Mouse (Mus musculus): ENCODE results near the gene Rnf10. TPM values are rescaled to one million over a fixed set of nuclear protein-coding genes. Genes with fewer than 3 reads are reported as not detected.

Gene Rnf10
- polyA plus RNA-seq (2015; fragmentation: Nextera tagmentation; extraction: Ambion mirVana): 120 and 124 TPM in 2 replicates

DNA sequence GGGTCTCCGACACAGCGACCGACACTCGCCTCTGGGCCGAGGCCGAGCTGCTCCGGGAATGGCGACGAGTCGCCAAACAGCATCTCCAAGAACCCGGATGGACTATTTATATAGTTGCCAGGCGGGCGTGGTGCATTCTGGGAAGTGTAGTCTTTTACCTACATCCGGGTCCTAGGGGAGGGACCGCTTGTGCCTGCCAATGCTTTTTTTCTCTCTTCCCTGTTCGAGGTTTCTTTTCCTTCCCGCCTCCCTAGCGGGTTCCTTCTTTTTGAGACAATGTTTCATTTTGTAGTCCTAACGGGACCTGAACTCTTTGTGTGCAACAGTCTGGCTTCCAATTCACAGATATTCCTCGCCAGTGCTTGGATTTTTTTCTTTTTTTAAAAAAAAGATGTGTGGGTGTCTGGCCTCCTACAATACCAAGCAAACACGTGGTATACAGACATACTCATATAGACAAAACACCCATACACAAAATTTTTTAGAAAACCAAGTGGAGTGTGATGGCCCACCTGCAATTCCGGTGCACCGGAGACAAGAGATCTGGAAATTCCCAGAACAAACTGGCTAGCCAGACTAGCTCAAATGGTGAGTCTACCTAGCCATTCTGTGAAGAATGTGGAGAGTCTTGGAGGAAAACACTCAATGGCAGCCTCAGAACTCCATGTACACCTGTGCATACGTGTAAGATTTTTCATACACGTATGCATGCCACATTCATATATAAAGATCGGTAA, at the start of gene Rnf10:
Rnf10 (minus strand) TSS at position 87 of the 737 bp plus-strand sequence.
- Histone ChIP-seq H3K4me2 (ENCODE audit: low read length) (peak within 1 kb of the TSS; percentile 80), H3K27me3 (ENCODE audit: insufficient read depth, low read length) (no peaks in the 10 kb centered on the region), H3K36me3 (ENCODE audit: insufficient read depth, low read length) (no peaks in the 10 kb centered on the region), H3K9ac (ENCODE audit: low read depth, low read length) (peak within 1 kb of the TSS; percentile 99), H3K4me3 (replicated peaks; ENCODE audit: low read depth, low read length) (peak within 1 kb of the TSS; percentile 99), H3K9me3 (replicated peaks; ENCODE audit: low read length) (no peaks in the 10 kb centered on the region), H3K4me1 (replicated peaks; ENCODE audit: insufficient read depth, low read length) (peaks cover 15% of the 10 kb centered on the region), H3K27ac (peak within 1 kb of the TSS; percentile 87)
- TF ChIP-seq CTCF (IDR thresholded peaks at IDR 0.05; ENCODE audit: low read depth): no peak
- 12% methylated on average over 26 of the region's 26 CpGs for WGBS
- ATAC-seq (replicated peaks; ENCODE audit: low FRiP score, low read depth): peak; percentile 90
- peak; percentile 98 for DNase-seq (ENCODE audit: low spot score)

DNA sequence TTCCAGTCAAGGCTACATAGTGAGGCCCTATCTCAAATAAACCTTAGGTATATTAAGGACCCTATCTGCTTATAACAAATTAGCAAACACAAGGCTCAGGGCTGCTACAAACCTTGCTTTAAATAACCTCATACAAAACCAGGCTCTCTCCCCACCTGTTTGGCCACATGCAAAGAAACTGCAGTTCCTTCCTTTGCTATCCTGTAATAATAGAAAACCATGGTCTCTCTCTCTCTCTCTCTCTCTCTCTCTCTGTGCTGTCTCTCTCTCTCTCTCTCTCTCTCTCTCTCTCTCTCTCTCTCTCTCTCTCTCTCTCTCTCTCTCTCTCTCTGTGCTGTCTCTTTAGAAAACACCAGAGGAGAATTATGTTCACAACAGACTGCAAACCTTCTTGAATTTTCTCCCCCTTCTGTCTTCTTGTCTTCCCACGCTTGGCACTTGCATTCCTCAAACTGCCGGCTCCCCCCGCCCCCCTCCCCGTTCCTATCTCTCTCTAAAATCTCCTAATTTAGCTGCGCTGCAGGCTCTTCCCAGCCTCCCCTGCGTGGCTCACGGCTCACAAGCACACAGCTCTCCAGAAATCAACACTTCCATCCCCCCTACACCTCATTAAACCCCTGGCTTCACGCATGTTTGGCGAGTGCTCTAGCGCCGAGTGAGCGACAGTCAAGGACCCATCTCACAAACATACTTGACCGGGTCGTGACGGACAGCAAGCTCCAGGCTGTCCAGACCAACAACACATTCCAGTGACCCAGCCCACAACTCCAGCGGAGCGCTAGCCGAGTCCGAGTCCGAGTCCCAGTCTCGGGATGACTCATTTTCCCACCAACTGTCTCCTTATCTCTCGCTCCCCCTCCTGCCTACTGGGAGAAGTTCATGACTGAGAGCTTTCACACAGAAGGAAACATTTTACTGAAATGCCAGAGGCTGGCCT, 46.6 kb upstream of the Rnf10 start:
- Histone ChIP-seq H3K9ac (ENCODE audit: low read depth, low read length) (0 out of 2 replicates have a peak overlapping the region, but pooled peaks have one; percentile 24), H3K36me3 (ENCODE audit: insufficient read depth, low read length) (no peaks in the 10 kb centered on the region), H3K4me2 (ENCODE audit: low read length) (peak overlapping the region; percentile 63), H3K9me3 (replicated peaks; ENCODE audit: low read length) (no peaks in the 10 kb centered on the region), H3K4me1 (replicated peaks; ENCODE audit: insufficient read depth, low read length) (peaks cover 14% of the 10 kb centered on the region), H3K27me3 (ENCODE audit: insufficient read depth, low read length) (no peaks in the 10 kb centered on the region), H3K4me3 (replicated peaks; ENCODE audit: low read depth, low read length) (peak overlapping the region; percentile 30), H3K27ac (peak overlapping the region; percentile 74)
- under 1% methylated on average over 21 of the region's 22 CpGs for WGBS
- peak; percentile 97 for DNase-seq (ENCODE audit: low spot score)
- TF ChIP-seq CTCF (IDR thresholded peaks at IDR 0.05; ENCODE audit: low read depth): peak; percentile 74
- peak; percentile 89 for ATAC-seq (replicated peaks; ENCODE audit: low FRiP score, low read depth)

DNA sequence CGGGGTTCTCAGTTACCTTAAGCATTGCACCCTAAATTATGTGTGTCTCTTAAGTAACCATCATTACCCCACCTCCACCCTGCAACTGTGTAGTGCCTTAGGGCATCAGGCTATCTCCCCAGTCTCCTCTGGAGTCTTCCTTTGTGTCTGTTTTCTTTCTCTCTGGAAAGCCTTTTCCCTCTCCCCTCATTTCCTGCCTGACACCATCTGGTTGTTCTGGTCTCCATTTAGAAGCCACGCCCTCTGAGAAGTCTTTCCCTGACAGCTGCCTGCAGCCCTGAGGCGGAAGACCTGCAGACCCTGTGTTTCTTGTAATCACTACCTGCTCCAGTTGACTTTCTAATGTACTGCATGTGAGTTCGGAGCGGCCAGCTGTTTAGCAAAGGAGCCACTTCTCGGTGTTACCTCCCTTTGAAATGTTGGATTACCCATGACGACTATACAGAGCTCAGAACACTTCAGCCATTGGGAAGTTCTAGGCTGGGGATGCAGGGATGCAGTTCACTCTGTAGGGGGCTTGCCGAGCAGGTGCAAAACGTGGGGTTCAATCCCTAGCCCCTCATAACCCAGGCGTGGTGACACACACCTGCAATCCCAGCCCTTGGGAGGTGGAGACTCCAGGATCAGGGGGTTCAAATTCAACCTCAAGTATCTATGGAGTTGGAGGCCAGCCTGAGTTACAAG, 45.1 kb upstream of the Rnf10 start:
- H3K9ac ChIP-seq (ENCODE audit: low read depth, low read length): no peak overlapping the region
- no peak for TF ChIP-seq CTCF (IDR thresholded peaks at IDR 0.05; ENCODE audit: low read depth)
- H3K4me1 ChIP-seq (replicated peaks; ENCODE audit: insufficient read depth, low read length): peaks cover 17% of the 10 kb centered on the region
- H3K4me3 ChIP-seq (replicated peaks; ENCODE audit: low read depth, low read length): no peak overlapping the region
- ATAC-seq (replicated peaks; ENCODE audit: low FRiP score, low read depth) (no peak), DNase-seq (ENCODE audit: low spot score) (peak; percentile 72)
- no peaks in the 10 kb centered on the region for H3K9me3 ChIP-seq (replicated peaks; ENCODE audit: low read length)
- no peaks in the 10 kb centered on the region for H3K36me3 ChIP-seq (ENCODE audit: insufficient read depth, low read length)
- H3K27ac ChIP-seq: 0 out of 2 replicates have a peak overlapping the region, but pooled peaks have one; percentile 74
- H3K4me2 ChIP-seq (ENCODE audit: low read length): peak overlapping the region; percentile 12; the same call in 1 of the 2 replicates
- WGBS: 9% methylated on average over 10 of the region's 10 CpGs
- no peaks in the 10 kb centered on the region for H3K27me3 ChIP-seq (ENCODE audit: insufficient read depth, low read length)

DNA sequence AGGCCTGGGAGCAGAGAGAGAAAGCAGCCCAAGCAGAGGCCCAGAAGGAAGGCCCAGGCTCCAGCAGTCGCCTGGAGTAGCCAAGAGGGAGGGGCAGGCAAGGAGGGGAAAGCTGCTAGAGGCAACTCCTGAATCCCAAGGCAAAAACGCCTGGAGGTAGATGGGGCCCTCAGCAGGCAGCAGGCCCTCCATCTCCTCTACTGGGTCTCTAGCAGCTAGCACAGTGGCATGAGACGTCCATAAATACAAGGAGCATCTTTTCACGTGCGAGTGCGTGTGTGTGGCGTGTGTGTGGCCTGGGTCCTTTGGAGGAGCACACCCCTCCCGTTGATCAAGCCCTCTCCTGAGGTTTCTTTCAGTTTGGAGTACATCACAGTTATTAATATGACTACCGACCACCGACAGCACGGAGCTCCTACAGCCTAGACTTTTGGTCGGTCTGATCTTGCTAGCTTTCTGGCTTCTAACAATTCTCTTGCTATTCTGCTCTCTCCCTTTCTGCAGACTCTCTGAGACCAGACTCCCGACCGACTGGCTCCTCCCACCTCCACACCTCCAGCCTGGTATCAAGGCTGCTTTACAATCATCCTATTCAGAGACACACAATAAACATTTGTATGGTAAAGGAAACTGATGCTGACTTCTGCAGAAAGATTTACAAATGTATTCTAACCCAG, 44.4 kb upstream of the Rnf10 start:
- DNase-seq (ENCODE audit: low spot score) (peak; percentile 28), ATAC-seq (replicated peaks; ENCODE audit: low FRiP score, low read depth) (no peak)
- H3K4me2 ChIP-seq (ENCODE audit: low read length): no peak overlapping the region
- H3K4me3 ChIP-seq (replicated peaks; ENCODE audit: low read depth, low read length): no peak overlapping the region
- 14% methylated on average over 14 of the region's 14 CpGs for WGBS
- H3K36me3 ChIP-seq (ENCODE audit: insufficient read depth, low read length): no peaks in the 10 kb centered on the region
- no peaks in the 10 kb centered on the region for H3K9me3 ChIP-seq (replicated peaks; ENCODE audit: low read length)
- TF ChIP-seq CTCF (IDR thresholded peaks at IDR 0.05; ENCODE audit: low read depth): no peak
- H3K4me1 ChIP-seq (replicated peaks; ENCODE audit: insufficient read depth, low read length): peaks cover 17% of the 10 kb centered on the region
- no peaks in the 10 kb centered on the region for H3K27me3 ChIP-seq (ENCODE audit: insufficient read depth, low read length)
- 0 out of 2 replicates have a peak overlapping the region, but pooled peaks have one; percentile 6 for H3K9ac ChIP-seq (ENCODE audit: low read depth, low read length)
- H3K27ac ChIP-seq: no peak overlapping the region

DNA sequence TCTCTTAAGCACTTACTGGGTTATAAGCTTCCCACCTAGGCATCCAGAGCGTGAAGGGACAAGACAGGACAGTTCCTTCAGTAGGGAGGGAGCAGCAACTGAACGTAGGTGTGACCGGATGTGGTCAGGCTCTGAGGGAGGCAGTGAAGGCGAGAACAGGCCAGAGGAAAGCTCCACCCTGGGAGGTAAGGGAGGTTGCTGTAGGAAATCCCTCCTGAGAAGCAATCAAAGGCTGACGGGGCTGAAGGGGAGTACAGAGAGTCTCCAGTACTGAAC, 40.9 kb upstream of the Rnf10 start:
- WGBS: 47% methylated on average over 5 of the region's 5 CpGs

More for the DNA sequence above, 40.9 kb upstream of the Rnf10 start:
- H3K27ac ChIP-seq: no peak overlapping the region
- H3K4me3 ChIP-seq (replicated peaks; ENCODE audit: low read depth, low read length): no peak overlapping the region
- H3K9me3 ChIP-seq (replicated peaks; ENCODE audit: low read length): no peaks in the 10 kb centered on the region
- TF ChIP-seq CTCF (IDR thresholded peaks at IDR 0.05; ENCODE audit: low read depth): no peak
- no peak for DNase-seq (ENCODE audit: low spot score)
- H3K9ac ChIP-seq (ENCODE audit: low read depth, low read length): no peak overlapping the region
- no peaks in the 10 kb centered on the region for H3K27me3 ChIP-seq (ENCODE audit: insufficient read depth, low read length)
- no peak overlapping the region for H3K4me2 ChIP-seq (ENCODE audit: low read length)
- no peak for ATAC-seq (replicated peaks; ENCODE audit: low FRiP score, low read depth)
- no peaks in the 10 kb centered on the region for H3K36me3 ChIP-seq (ENCODE audit: insufficient read depth, low read length)
- peaks cover 14% of the 10 kb centered on the region; the same call in 1 of the 2 replicates for H3K4me1 ChIP-seq (replicated peaks; ENCODE audit: insufficient read depth, low read length)

All from kidney, postnatal 0 days (tissue).